Mouse (Mus musculus): Measurements from ENCODE around the gene Mchr1. TPM values are rescaled to one million over a fixed set of nuclear protein-coding genes. Genes with fewer than 3 reads are reported as not detected.

Gene Mchr1
- polyA plus RNA-seq, 1 experiment from 2014 or later, result 1.1 TPM

DNA sequence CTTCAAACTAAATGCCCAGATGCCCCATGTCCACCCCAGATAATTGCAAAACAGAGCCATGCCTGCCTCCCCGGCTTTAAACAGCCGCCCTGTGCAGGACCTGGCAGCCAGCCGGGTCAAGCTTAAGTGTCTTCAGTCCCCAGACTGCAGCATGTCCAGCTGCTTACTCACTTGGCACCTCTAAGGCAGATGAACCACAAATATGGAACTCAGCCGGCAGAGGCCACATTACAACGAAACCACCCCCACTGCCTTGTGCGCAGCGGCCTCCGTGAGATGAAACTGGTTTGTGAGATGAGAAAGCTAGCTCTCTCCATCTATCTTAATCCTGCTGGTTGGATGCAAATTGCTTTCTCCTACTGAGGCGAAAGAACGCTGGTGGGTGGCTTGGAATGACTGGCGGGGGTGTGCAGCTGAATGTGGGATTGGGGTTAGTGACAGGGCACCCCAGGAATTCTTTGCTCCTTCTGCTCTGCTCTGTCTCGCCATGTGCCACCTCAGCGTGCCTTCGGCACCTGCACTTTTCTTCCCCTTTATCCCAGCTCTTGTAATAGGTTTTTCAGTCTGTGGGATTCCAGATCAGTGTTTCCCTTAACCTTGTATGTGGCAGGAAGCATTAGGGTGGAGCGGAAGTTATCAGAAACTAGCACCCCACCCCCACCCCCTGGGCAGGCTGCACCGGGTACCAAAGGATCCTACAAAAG, 29.2 kb downstream of the Mchr1 start:
- 54% methylated on average over 16 of the region's 16 CpGs for WGBS
- H3K9me3 ChIP-seq (ENCODE audit: control insufficient read depth, low read length), result no peaks in the 10 kb centered on the region
- H3K4me2 ChIP-seq (ENCODE audit: low read depth, low read length), result no peak overlapping the region
- H3K36me3 ChIP-seq (ENCODE audit: control insufficient read depth, insufficient read depth, low read length), result no peaks in the 10 kb centered on the region
- H3K27ac ChIP-seq (replicated peaks; ENCODE audit: low read depth, low read length), result no peak overlapping the region
- ATAC-seq (ENCODE audit: low read depth), result peak; percentile 63; the same call in 1 of the 2 replicates
- H3K4me3 ChIP-seq (ENCODE audit: low read depth, low read length), result no peak overlapping the region
- H3K4me1 ChIP-seq (ENCODE audit: control insufficient read depth, insufficient read depth, low read length), result peaks cover 7% of the 10 kb centered on the region
- H3K9ac ChIP-seq (ENCODE audit: low read depth, low read length), result no peak overlapping the region
- DNase-seq (ENCODE audit: low spot score), result peak; percentile 61
- no peaks in the 10 kb centered on the region; the same call in 1 of the 2 replicates for H3K27me3 ChIP-seq (replicated peaks; ENCODE audit: control insufficient read depth, insufficient read depth, low read length)

GRCm38 (mm10) chr15:81267416-81267815, 32.1 kb downstream of the Mchr1 start:
- no peaks in the 10 kb centered on the region; the same call in 1 of the 2 replicates for H3K27me3 ChIP-seq (replicated peaks; ENCODE audit: control insufficient read depth, insufficient read depth, low read length)
- peaks cover 7% of the 10 kb centered on the region for H3K4me1 ChIP-seq (ENCODE audit: control insufficient read depth, insufficient read depth, low read length)
- 87% methylated on average over 2 of the region's 2 CpGs for WGBS
- no peak for DNase-seq (ENCODE audit: low spot score)
- H3K9ac ChIP-seq (ENCODE audit: low read depth, low read length), result no peak overlapping the region
- no peak overlapping the region for H3K4me3 ChIP-seq (ENCODE audit: low read depth, low read length)
- no peaks in the 10 kb centered on the region for H3K9me3 ChIP-seq (ENCODE audit: control insufficient read depth, low read length)
- H3K4me2 ChIP-seq (ENCODE audit: low read depth, low read length), result no peak overlapping the region
- no peak for ATAC-seq (ENCODE audit: low read depth)
- H3K27ac ChIP-seq (replicated peaks; ENCODE audit: low read depth, low read length), result no peak overlapping the region
- H3K36me3 ChIP-seq (ENCODE audit: control insufficient read depth, insufficient read depth, low read length), result no peaks in the 10 kb centered on the region

DNA sequence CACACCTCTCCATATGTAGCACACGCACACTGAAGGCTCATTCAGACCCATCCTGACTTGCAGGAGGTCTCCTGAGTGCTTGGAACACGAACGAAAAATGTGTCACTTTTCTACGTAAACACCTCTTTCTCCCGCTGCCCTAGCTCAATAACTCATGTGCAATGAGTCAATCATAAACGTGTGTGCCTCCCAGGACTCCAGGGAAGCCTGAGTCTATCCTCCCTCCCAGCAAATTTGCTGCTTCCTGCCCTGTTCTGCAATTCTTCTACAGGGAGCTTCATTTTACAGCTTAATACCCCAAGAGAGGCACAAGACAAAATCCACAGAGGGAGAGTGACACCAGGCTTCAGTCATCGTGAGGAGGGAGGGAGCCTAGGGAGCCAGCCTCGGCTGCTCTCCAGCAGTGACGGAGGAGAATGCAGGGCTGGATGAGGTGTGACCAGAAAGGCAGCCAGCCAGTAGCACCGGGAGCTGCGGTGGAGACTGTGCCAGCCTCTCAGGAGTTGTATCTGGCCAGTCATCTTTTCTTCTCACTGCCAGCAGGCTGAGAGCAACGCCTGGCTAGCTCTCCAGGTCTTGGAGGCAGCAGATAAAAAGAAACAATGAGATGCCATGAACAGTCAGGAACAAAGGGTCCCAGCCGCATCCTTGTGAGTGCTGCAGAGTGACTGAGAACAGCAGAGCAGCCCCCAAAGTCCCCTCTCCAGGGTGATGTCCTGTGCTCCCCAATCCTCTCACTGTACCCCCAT, 37.2 kb downstream of the Mchr1 start:
- peak overlapping the region; percentile 23; the same call in 1 of the 2 replicates for H3K4me2 ChIP-seq (ENCODE audit: low read depth, low read length)
- no peak overlapping the region for H3K9ac ChIP-seq (ENCODE audit: low read depth, low read length)
- DNase-seq (ENCODE audit: low spot score) (peak; percentile 47), ATAC-seq (ENCODE audit: low read depth) (peak; percentile 68; the same call in 1 of the 2 replicates)
- H3K4me3 ChIP-seq (ENCODE audit: low read depth, low read length), result no peak overlapping the region
- no peak overlapping the region; the same call in 1 of the 2 replicates for H3K27ac ChIP-seq (replicated peaks; ENCODE audit: low read depth, low read length)
- WGBS, result 19% methylated on average over 13 of the region's 13 CpGs
- no peaks in the 10 kb centered on the region for H3K36me3 ChIP-seq (ENCODE audit: control insufficient read depth, insufficient read depth, low read length)
- H3K4me1 ChIP-seq (ENCODE audit: control insufficient read depth, insufficient read depth, low read length), result peaks cover 6% of the 10 kb centered on the region
- no peaks in the 10 kb centered on the region for H3K27me3 ChIP-seq (replicated peaks; ENCODE audit: control insufficient read depth, insufficient read depth, low read length)
- no peaks in the 10 kb centered on the region for H3K9me3 ChIP-seq (ENCODE audit: control insufficient read depth, low read length)

GRCm38 (mm10) chr15:81273361-81273760, 38.1 kb downstream of the Mchr1 start:
- H3K36me3 ChIP-seq (ENCODE audit: control insufficient read depth, insufficient read depth, low read length), result no peaks in the 10 kb centered on the region
- no peaks in the 10 kb centered on the region for H3K27me3 ChIP-seq (replicated peaks; ENCODE audit: control insufficient read depth, insufficient read depth, low read length)
- ATAC-seq (ENCODE audit: low read depth) (no peak), DNase-seq (ENCODE audit: low spot score) (no peak)
- H3K9ac ChIP-seq (ENCODE audit: low read depth, low read length), result no peak overlapping the region
- H3K27ac ChIP-seq (replicated peaks; ENCODE audit: low read depth, low read length), result no peak overlapping the region
- H3K4me1 ChIP-seq (ENCODE audit: control insufficient read depth, insufficient read depth, low read length), result peaks cover 12% of the 10 kb centered on the region
- H3K9me3 ChIP-seq (ENCODE audit: control insufficient read depth, low read length), result no peaks in the 10 kb centered on the region
- 51% methylated on average over 2 of the region's 2 CpGs for WGBS
- no peak overlapping the region for H3K4me3 ChIP-seq (ENCODE audit: low read depth, low read length)
- no peak overlapping the region for H3K4me2 ChIP-seq (ENCODE audit: low read depth, low read length)

DNA sequence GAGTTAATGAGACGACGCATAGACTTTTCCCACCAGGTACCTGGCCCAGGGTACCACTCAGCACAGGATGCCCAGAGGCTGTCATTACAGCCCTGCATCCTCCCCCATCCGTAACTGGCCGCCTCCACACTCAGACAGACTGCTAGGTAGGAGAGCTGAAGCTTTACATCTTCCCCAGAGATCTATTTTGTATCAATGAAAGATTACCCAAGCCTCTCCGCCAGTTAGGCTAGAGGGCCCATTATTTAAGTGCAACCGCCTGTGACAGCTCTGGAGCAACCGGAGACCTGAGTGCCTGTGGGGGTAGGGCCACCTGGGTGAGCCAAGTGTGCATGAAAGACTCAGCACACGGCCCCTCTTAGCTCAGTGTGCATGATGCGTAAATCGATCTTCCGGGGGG, 42.6 kb downstream of the Mchr1 start:
- H3K4me1 ChIP-seq (ENCODE audit: control insufficient read depth, insufficient read depth, low read length), result peaks cover 12% of the 10 kb centered on the region
- H3K4me3 ChIP-seq (ENCODE audit: low read depth, low read length), result no peak overlapping the region
- 0 out of 2 replicates have a peak overlapping the region, but pooled peaks have one; percentile 1 for H3K4me2 ChIP-seq (ENCODE audit: low read depth, low read length)
- WGBS, result 8% methylated on average over 7 of the region's 11 CpGs
- no peaks in the 10 kb centered on the region for H3K9me3 ChIP-seq (ENCODE audit: control insufficient read depth, low read length)
- H3K27ac ChIP-seq (replicated peaks; ENCODE audit: low read depth, low read length), result no peak overlapping the region; the same call in 1 of the 2 replicates
- peak; percentile 84 for DNase-seq (ENCODE audit: low spot score)
- H3K9ac ChIP-seq (ENCODE audit: low read depth, low read length), result no peak overlapping the region
- peak; percentile 89 for ATAC-seq (ENCODE audit: low read depth)
- no peaks in the 10 kb centered on the region for H3K36me3 ChIP-seq (ENCODE audit: control insufficient read depth, insufficient read depth, low read length)
- H3K27me3 ChIP-seq (replicated peaks; ENCODE audit: control insufficient read depth, insufficient read depth, low read length), result no peaks in the 10 kb centered on the region

- no peak overlapping the region for H3K4me2 ChIP-seq (ENCODE audit: low read depth, low read length)
- no peak overlapping the region for H3K27ac ChIP-seq (replicated peaks; ENCODE audit: low read depth, low read length)
- H3K9ac ChIP-seq (ENCODE audit: low read depth, low read length), result no peak overlapping the region
- no peak for ATAC-seq (ENCODE audit: low read depth)
- WGBS, result 68% methylated on average over 6 of the region's 6 CpGs
- H3K9me3 ChIP-seq (ENCODE audit: control insufficient read depth, low read length), result no peaks in the 10 kb centered on the region
- no peaks in the 10 kb centered on the region for H3K36me3 ChIP-seq (ENCODE audit: control insufficient read depth, insufficient read depth, low read length)
- H3K27me3 ChIP-seq (replicated peaks; ENCODE audit: control insufficient read depth, insufficient read depth, low read length), result no peaks in the 10 kb centered on the region
- no peak overlapping the region for H3K4me3 ChIP-seq (ENCODE audit: low read depth, low read length)
- H3K4me1 ChIP-seq (ENCODE audit: control insufficient read depth, insufficient read depth, low read length), result peaks cover 12% of the 10 kb centered on the region
- DNase-seq (ENCODE audit: low spot score), result no peak
Measured at GRCm38 (mm10) chr15:81278699-81279098, 43.4 kb downstream of the Mchr1 start.

DNA sequence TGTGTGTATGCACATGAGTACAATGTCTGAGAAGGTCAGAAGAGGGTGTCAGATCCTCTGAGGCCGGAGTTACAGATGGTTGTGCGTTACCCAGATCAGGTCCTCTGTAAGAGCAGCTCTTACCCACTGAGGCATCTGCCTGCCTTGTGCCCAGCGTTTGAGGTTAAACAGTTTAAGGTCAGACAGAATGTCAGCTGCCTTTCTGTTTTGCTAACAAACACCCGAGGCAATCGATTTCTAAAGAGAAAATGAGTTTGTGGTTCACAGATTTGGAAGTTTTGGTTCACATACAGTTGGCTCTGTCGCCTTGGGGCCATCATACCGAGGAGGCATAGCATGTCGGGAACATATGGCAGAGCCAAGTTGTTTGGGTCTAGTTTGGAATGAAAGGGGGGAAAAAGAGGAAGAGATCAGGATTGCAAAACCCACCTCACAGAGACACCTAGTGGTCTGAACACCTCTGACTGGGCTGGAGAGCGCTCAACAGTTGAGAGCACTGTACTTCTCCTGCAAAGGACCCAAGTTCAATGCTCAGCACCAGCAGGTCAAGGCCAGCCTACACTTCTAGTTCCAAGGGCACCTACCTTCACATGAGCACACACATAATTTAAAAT, 48.9 kb downstream of the Mchr1 start:
- H3K36me3 ChIP-seq (ENCODE audit: control insufficient read depth, insufficient read depth, low read length), result no peaks in the 10 kb centered on the region
- H3K4me3 ChIP-seq (ENCODE audit: low read depth, low read length), result no peak overlapping the region
- ATAC-seq (ENCODE audit: low read depth) (no peak), DNase-seq (ENCODE audit: low spot score) (peak; percentile 40)
- H3K4me1 ChIP-seq (ENCODE audit: control insufficient read depth, insufficient read depth, low read length), result no peaks in the 10 kb centered on the region
- H3K27me3 ChIP-seq (replicated peaks; ENCODE audit: control insufficient read depth, insufficient read depth, low read length), result no peaks in the 10 kb centered on the region
- no peak overlapping the region for H3K27ac ChIP-seq (replicated peaks; ENCODE audit: low read depth, low read length)
- H3K9ac ChIP-seq (ENCODE audit: low read depth, low read length), result no peak overlapping the region
- H3K4me2 ChIP-seq (ENCODE audit: low read depth, low read length), result no peak overlapping the region
- 60% methylated on average over 9 of the region's 9 CpGs for WGBS
- H3K9me3 ChIP-seq (ENCODE audit: control insufficient read depth, low read length), result no peaks in the 10 kb centered on the region

Data from embryonic facial prominence, embryonic 14.5 days (tissue).